Mouse (Mus musculus) gastrocnemius, postnatal 25 days (tissue): ENCODE data around the gene Rnf114. TPM values are rescaled to one million over a fixed set of nuclear protein-coding genes. Genes with fewer than 3 reads are reported as not detected.

Experiments used
- DNase-seq: peaks from one replicate; pipeline ENCODE4 v3.0.0; 2022
- total RNA-seq, 2 experiments: library from RNA; stranded (reverse); gene quantifications; 1 replicate in 1 of 2; 2 replicates in 1 of 2; pipeline ENCODE4 v1.2.3; 2021

Gene Rnf114
- total RNA-seq, 2 experiments from 2014 or later, result 23.0 to 28.4 TPM

DNA sequence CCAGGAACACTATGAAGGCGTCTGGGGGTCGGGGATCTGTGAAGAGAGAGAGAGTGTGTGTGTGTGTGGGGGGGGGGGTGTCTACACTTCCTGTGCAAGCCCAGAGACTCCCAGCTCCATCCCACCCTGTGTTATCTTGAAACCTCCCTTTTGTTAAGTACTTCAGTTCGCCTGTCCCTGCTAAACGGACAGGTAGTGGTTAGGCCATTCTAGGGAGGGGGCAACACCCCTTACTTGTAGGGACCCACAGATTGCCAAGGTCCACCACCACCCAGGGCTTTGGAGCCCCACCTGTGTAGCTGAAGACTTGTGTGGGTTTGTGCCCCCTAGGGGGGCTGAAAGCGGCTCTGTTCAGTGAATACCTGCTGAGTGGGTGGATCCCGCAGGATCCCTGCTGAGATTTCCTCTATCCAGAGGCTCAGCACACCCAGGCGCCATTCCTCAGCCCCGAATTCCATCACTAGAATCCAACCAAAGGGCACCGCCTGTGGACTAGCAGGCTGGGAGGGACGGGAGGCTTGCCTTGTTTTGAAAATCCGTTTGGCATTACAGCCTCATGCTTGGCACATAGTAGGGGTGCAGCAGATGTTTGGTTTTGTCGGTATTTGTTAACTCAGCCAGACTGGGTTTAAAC is 48.1 kb downstream of the Rnf114 start:
- DNase-seq, result no peak

DNA sequence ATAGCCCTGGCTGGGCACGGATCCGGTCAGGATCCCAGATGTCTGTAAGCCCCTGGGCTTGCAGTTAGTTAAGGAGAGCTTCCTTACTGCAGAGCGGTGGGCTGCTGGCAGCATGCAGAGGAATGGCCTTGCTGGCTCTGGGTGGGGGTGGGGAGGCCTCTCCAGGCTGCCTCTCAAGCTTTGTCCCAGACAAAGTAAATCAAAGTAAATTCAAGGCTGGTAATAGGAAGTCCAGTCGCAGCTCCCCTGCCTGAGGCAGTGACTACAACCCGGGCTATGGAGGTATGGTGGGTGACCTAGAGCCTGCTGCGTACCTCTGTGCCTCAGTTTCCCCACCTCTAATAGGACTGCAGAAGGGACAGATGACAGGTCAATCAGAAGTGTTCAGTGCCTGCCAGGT is 48.9 kb downstream of the Rnf114 start:
- DNase-seq, result no peak

DNA sequence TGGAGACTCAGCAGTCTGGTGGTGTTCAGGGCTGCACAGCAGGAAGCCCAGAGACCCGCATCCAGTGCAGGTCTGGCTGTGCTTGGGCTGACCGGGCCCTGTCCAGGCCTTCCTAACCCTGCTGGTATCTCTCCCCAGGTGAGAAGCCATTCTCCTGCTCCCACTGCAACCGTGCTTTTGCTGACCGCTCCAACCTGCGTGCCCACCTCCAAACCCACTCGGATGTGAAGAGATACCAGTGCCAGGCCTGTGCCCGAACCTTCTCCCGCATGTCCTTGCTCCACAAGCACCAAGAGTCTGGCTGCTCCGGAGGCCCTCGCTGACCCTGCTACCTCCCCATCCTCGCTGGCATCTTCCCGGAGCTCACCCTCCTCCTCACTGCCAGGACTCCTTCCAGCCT is 49.3 kb downstream of the Rnf114 start:
- no peak for DNase-seq

DNA sequence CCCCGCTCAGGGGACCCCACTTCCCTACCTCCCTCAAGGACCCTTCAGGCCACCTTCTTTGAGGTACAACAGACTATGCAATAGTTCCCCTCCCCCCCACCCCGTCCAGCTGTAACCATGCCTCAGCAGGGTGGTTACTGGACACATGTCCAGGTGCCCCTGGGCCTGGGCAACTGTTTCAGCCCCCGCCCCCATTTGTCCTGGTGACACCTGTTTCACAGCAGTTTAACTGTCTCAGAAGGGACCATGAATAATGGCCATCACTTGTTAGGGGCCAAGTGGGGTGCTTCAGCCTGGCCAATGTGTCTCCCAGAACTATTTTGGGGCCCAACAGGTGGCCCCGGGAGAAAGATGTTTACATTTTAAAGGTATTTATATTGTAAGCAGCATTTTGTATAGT is 49.9 kb downstream of the Rnf114 start:
- DNase-seq, result no peak

DNA sequence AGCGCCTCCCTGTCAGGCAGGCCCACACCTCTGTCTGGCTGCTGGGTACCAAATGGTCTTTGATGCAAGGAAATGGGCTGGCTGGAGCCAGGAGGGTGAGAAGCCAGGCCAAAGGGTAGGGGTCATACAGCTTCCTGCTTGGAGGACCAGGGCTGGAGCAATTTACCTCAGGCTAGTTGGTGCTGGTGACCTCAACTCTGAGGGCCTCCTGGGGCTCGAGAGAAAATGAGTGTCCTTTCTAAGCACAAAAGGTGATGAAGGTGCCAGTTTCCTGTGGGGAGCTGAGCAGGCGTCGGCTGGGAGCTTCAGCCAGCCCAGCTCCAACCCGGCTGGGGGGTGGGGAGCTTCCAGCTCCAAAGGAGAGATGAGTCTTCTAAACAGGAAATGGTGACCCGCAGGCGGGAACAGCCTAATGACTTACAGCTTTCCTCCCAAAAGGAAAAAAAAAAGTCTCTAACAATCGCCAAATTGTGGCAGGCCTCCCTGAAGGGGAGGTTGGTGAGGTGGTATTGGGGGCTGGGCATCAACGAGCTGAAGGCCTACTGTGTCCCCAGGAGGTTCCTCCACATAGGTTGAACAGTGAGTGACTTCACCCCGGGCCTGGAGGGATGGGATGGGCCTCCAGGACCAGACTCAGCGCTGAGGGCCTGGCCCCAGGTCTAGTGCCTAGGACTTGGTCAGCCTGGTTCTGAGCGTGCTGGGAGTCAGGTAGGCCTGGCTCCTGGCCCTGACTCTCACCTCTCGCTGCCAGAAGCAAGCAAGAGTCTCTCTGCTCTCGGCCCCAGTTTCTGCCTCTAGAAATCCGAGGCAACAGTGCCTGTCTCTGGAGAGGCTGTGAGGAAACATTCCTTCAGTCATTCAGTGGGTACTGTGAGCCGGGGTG is 50.9 kb downstream of the Rnf114 start:
- peak; percentile 65 for DNase-seq

DNA sequence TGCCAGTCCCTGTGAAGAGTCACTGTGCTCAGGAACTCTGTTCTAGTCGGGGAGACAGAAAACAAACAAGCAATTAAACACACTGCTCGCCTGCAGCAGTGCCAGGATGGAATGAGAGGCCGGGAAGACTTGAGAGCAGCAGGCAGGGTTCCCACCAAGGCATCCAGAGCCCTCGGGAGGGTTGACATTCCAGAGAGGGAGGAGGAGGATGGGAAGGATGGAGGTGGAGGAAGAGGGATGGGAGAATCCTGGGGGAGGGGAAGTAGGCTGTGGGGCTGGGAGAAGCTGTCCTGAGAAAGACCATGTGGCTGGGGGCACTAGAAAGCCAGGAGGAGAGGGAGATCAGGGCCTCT is 51.5 kb downstream of the Rnf114 start:
- DNase-seq, result no peak

DNA sequence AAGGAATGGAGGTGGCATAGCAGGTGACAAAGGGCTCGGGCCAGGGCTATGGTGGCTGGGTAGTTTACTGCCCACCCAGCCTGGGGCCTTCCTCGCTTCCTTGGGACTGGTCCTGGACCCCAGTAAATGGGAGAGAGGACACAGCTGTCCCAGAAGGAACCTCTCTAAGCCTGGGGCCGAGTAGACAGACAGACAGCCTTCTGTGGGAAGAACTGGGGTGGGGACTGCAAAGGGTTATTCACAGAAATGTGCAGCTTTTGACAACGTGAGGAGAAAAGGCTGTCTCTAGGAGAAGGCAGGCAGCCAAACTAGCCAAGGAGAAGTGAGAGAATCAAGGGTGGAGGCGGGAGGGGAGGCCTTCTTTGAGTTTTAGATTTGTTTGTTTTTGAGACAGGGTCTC is 52.0 kb downstream of the Rnf114 start:
- DNase-seq, result no peak

DNA sequence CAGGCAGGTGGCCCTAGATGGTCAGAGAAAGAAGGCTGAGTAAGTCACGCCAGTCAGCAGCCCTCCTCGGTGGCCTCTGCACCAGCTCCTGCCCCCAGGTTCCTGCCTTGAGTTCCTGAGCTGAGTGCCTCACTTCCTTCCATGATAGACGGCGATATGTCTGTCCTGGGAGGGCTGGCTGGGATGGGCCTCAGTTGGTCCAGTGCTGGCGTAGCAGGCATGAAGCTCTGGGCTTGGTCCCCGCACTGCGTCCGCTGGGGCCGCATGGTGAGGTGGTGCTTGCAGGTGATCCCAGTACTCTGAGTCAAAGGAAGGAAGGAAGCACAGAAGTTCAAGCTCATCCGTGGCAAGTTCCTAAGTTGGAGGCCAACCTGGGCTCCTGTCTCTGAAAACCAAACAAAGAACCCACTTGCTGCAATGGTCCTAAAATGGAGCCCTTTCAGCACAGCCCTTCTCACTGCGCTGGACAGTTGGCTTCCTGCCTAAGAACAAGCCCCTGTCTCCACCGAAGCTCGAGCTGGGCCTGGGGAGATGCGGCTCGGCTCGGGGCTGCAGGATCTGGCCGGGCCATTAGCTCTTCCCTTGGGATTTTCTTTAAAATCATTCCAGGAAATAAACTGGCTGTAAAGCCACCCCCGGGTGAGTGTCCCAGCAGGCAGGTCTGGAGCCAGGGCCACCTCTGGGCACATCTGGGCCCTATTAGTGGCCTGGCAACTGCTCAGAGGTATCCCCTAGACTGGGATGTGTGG is 54.2 kb downstream of the Rnf114 start:
- DNase-seq, result no peak

DNA sequence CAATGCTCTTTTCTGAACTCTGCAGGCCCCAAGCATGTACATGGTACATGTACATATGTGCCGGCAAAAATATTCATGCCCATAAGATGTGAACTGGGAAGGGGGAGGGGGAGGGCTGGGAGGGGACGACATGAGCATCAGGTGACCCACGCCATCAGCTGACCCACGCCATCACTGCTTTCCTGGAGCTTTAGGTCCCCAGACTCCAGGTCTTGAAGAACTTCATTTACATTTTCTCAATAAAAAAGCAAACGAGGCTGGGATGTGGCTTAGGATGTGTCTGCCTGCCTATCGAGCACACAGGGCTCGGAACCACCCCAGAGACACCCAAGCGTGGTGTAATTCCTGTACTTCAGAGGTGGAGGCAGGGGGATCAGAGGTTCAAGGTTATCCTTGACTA is 55.0 kb downstream of the Rnf114 start:
- DNase-seq, result no peak

DNA sequence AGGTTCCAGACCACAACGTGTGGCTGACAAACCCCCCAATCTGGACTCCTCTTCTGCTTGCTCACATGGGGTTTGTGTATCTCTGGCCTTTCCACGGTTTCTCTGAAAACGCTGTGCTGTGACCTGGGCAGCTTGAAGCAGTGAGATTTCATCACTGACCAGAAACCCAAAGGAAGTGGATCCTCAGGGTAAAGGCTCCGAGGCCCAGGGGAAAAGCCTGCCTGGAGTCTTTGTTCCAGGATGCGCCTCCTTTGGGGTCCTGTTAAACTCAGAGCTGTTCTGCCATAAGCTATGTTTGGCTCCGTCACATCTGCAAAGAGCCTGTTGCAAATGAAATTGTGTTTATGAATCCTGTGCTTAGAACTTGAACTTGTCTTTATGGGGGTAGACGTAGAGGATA is 56.5 kb downstream of the Rnf114 start:
- DNase-seq, result no peak

DNA sequence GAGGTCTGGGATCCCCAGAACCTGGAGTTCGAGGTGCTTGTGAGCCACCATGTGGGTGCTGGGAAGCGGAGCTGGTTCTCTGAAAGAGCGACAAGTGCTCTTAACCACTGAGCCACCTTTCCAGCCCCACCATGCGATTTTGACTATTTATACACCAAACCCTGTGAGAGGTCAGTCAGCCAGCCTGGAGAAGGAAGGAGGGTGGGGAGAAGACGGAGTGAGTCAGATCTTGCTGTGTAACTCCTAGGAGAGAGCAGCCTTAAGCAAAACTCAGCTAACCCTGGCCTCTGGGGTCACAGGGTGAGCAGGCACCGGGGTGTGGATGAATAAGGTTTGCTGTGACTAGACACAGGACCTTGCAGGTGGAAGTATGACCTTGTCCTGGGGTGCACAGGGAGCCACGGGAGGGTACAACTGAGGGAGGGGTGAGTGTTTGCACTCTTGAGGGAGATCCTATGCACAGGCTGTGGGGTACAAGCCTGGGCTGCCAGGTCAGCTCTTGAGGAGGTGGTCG is 58.0 kb downstream of the Rnf114 start:
- DNase-seq, result no peak

DNA sequence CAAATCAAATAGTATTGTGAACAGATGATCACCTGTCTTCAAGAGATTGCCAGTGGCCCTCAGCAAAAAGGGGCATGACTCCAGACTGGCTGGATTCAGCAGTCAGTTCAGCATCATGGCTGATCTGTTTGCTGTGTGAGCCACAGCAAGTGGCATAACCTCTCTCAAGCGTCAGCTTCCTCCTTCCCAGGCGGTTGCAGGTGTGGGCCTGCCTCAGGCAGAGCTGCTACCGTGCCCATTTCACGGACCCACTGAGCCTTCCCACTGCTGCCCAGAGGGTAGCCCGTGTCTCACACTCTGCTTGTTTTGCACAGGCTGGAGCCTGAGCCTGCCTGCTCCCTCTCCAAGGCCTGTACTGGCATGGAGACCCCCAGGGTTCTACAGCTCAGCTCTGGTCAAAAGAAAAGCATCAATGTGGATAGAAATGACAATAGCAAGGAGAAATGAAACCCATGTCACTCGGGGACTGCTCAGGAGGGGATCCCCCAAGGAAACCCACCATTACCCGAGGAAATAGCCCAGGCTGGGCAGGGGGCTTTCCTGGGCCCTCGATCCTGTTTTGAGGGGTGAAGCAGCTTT is 59.0 kb downstream of the Rnf114 start:
- DNase-seq, result no peak

DNA sequence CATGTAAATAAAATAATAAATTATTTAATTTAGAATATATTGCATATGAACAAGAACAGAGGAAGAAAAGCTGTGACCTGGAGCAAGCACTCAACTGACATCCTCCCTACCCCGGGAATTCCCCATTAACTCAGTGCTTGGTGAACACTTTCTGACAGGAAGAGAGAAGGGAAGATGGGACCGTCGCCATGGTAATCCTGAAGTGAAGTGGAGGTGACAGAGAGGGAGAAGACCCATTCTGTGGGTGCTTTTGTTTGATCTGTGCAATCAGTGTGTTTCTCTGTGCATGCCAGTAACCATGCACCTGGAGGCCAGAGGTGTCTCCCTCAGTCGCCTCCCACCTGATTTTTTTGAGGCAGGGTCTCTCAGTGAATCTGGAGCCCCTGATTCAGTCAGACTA is 59.8 kb downstream of the Rnf114 start:
- no peak for DNase-seq

DNA sequence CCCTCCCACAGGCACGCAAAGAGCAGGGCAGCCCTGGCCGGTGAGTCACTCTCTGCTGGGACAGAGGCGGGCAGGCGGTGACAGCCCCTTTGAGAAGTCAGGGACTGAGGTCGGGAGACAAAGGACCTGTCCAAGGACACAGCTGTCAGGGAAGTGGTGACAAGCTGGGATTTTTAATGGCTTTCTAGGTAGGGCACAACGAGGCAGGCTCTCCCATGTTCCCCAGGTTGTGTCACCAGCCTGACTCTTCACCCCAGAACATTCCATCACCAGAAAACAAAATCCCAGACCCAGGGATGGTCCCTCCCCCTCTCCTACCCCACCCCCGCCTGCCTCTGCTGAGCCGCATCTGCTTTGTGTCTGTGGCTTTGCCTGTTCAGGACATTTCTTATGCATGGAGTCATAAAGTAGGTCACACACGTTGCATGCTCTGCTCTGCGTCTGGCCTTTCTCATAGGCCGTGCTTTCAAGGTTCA is 60.5 kb downstream of the Rnf114 start:
- no peak for DNase-seq

DNA sequence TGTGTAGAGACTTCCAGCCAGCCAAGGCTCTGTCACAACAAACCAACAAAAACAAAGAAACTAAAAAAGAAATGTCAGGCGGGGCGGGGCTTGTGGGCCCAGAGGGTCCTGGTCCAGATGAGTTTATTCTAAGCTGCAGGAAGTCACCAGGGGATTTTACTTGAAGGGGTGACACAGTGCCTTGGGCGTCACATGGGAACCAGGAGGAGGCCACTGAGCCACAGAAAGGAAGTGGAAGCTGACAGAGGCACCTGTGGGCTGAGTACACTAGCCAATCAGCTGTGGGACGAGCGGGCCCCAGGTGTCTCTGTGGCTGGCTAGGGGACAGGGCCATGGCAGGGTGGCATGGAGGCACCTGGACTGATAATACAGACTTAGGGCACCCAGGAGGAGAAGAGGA is 63.3 kb downstream of the Rnf114 start:
- DNase-seq, result no peak

DNA sequence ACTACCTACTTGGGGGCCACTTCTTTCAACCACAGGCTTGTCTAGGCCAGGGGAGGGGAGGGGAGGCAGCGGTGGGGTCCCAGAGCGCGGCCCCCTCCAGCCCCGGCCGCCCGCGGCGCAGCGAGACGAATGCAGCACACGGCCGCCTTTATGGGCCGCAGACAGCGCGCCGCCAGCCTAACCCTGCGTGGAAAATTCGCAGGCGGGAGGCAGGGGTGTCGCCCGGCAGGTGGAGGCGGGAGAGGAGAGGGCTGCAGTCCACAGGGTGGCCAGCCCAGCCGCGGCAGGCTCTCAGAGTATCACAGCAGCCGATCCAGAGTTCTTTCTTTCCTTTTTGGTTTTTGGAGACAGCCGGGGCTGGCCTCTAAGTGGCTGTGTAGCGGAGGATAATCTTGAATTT is 67.0 kb downstream of the Rnf114 start:
- DNase-seq, result no peak

DNA sequence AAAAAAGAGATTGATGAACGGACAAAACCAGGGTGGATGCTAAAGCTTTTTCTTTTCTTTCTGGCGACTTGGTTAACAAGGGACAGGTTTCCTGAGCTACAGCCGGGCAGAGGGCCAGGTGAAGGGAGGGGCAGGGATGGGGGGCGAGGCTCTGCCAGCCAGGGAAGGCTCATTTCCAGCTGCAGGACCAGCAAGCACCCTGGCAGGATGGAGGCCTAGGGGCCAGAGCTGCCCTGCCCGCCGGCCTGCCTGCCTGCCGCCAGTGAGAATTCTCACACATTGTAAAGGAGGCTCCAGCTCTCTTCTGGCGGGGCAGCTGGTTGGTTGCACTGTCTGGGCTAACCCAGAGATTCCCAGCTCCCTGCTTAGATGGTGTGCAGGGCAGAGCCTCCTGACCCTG is 69.7 kb downstream of the Rnf114 start:
- DNase-seq, result no peak

DNA sequence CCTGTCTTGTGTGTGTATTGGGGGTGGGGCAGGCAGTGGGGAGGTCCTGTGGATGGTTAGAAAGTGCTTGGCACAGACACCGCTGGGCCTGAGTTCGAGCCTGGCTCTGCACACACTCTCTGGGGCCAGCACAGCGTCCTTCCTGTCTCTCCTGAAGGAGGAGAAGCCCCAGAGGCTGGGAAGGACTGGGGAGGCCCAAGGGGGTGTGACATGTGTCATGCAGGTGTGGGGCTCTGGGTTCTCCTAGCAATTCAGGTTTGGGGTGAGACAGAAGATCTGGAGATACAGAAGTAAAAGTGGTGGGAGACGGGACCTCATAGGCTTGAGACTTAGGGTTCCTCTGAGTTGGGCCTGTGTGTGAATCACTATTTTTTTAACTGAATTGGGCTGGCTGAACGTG is 70.6 kb downstream of the Rnf114 start:
- DNase-seq, result no peak

DNA sequence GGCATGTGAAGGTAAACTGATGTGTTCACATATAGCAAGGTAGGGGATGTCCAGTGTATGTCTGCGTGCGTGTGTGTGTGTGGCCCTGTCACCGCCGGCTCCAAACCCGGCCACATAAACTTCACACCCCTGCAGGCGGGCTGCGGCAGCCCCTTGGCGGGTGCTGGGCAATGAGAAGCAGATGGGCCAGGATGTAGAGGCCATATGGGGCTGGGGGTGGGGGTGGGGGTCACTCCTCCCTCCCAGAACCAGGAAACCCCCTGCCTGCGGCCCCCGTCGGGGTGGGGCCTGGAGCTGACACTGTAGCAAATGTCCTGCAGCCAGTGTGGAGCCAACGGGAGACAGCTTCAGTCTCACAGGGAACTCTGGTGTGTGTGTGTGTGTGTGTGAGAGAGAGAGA is 71.3 kb downstream of the Rnf114 start:
- DNase-seq, result no peak

DNA sequence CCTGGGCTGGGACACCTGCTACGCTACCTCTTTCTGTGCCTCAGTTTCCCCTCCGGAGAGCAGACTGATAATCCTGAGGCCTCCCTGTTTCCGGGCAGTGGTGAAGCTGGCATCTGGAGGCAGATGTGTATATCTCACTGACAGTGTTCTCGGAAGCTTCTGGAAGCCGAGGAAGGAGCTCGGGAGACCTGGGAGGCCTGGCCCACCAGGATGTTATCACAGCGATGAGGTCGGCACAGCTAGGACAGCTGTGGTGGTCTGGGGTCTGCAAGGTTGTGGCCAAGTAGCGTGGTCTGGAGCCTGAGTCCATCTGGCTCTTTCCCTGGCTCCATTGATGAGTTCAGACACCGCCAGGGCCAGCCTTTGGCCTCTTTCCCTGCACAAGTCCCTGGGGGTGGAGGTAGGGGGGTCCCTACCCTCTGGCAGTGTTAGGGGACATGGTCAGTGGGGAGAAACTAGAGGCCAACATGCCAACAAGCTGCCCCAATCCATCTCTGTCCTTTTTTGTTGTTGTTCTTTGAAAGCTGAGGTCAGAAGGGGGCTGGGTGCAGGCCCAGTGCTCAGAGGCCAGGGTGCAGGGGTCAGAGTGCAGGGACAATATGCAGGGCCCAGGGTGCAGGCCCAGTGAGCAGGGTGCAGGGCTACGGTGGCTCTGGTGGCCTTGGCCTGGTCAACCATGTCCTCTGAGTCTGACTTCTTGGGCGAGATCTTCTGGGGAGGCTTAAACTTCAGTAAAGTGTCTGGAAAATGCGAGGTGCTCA is 72.3 kb downstream of the Rnf114 start:
- no peak for DNase-seq

DNA sequence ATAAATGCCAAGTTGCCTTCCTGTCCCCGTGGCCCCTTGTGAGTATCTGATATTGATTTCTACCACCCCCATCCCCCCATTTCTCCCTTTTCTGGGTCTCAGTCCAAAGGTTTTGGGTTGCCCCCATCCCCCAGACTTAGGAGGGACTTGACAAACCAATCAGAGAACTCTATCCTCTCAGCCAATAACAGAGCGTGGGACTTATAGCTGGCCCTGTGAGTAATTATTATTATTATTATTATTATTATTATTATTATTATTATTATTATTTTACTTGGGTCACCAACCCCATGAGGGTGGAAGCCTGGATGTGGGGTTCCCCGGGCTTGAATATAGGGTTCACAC is 72.8 kb downstream of the Rnf114 start:
- no peak for DNase-seq

DNA sequence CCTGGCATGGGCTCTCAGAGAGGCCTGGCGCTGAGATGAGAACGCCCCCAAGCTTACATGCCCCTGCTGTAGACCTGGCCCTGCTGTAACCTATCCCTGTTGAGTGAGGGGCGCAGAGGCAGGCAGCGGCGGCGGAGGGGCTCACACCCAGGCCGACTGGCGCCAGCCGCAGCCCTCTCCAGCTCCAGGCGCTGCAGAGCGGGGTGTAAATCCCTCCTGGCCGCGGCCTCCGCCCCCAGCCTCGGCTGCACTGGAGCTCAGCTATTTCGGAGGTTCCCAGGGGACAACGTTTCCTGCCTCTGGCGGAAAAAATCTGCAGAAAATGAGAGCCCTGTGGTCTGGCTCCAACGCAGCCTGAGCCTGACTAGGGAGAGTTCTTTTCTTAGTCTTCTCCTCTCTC is 73.2 kb downstream of the Rnf114 start:
- peak; percentile 80 for DNase-seq
